Mouse (Mus musculus): ENCODE data around the gene Trpd52l3. TPM values are rescaled to one million over a fixed set of nuclear protein-coding genes. Genes with fewer than 3 reads are reported as not detected.
"Not testable (repeated sequence)": the region's sequence is repeated elsewhere in the genome, so short reads cannot be mapped to it uniquely, and the experiment has no call there.

Trpd52l3 gene
- polyA plus RNA-seq, 1 experiment from 2014 or later = not detected

GRCm38 (mm10) chr19:30000406-30001365 lies 2.9 kb upstream of the Trpd52l3 start:
- WGBS = 26% methylated on average over 12 of the region's 12 CpGs
- ATAC-seq (replicated peaks) = peak; percentile 69
- no peak overlapping the region; the same call in 1 of the 2 replicates for H3K4me3 ChIP-seq
- no peak overlapping the region for H3K9ac ChIP-seq (replicated peaks)
- H3K4me2 ChIP-seq (replicated peaks) = peak overlapping the region; percentile 15; the same call in 1 of the 2 replicates
- no peak overlapping the region for H3K27ac ChIP-seq (replicated peaks)
- peaks cover 12% of the 10 kb centered on the region for H3K4me1 ChIP-seq
- H3K9me3 ChIP-seq = no peaks in the 10 kb centered on the region
- H3K36me3 ChIP-seq = no peaks in the 10 kb centered on the region
- H3K27me3 ChIP-seq = no peaks in the 10 kb centered on the region

GRCm38 (mm10) chr19:30001550-30001949 lies 2.0 kb upstream of the Trpd52l3 start:
- H3K9me3 ChIP-seq = no peaks in the 10 kb centered on the region
- no peak for ATAC-seq (replicated peaks)
- no peaks in the 10 kb centered on the region for H3K36me3 ChIP-seq
- H3K4me3 ChIP-seq = no peak overlapping the region
- H3K4me1 ChIP-seq = peaks cover 12% of the 10 kb centered on the region
- no peaks in the 10 kb centered on the region for H3K27me3 ChIP-seq
- H3K4me2 ChIP-seq (replicated peaks) = no peak overlapping the region
- no peak overlapping the region for H3K9ac ChIP-seq (replicated peaks)
- no peak overlapping the region for H3K27ac ChIP-seq (replicated peaks)
- WGBS = 88% methylated on average over 6 of the region's 6 CpGs

- H3K36me3 ChIP-seq = no peaks in the 10 kb centered on the region
- H3K9ac ChIP-seq (replicated peaks) = no peak overlapping the region
- 69% methylated on average over 3 of the region's 3 CpGs for WGBS
- no peaks in the 10 kb centered on the region for H3K27me3 ChIP-seq
- H3K4me2 ChIP-seq (replicated peaks) = no peak overlapping the region
- H3K9me3 ChIP-seq = no peaks in the 10 kb centered on the region
- H3K4me3 ChIP-seq = no peak overlapping the region
- no peaks in the 10 kb centered on the region for H3K4me1 ChIP-seq
- no peak for ATAC-seq (replicated peaks)
- no peak overlapping the region for H3K27ac ChIP-seq (replicated peaks)
These were observed 2.8 kb downstream of the Trpd52l3 start for GRCm38 (mm10) chr19:30006371-30006770.

GRCm38 (mm10) chr19:30010520-30011296 lies 7.1 kb downstream of the Trpd52l3 start:
- Histone ChIP-seq H3K9me3 (no peaks in the 10 kb centered on the region), H3K27ac (replicated peaks) (no peak overlapping the region), H3K36me3 (no peaks in the 10 kb centered on the region), H3K4me2 (replicated peaks) (no peak overlapping the region), H3K4me3 (no peak overlapping the region), H3K4me1 (no peaks in the 10 kb centered on the region), H3K27me3 (no peaks in the 10 kb centered on the region), H3K9ac (replicated peaks) (no peak overlapping the region)
- 80% methylated on average over 13 of the region's 13 CpGs for WGBS
- ATAC-seq (replicated peaks) = no peak

GRCm38 (mm10) chr19:30014331-30014730 lies 10.7 kb downstream of the Trpd52l3 start:
- Histone ChIP-seq H3K4me2 (replicated peaks) (no peak overlapping the region), H3K27me3 (no peaks in the 10 kb centered on the region), H3K27ac (replicated peaks) (no peak overlapping the region), H3K4me3 (no peak overlapping the region), H3K4me1 (no peaks in the 10 kb centered on the region), H3K36me3 (no peaks in the 10 kb centered on the region), H3K9me3 (no peaks in the 10 kb centered on the region), H3K9ac (replicated peaks) (no peak overlapping the region)
- ATAC-seq (replicated peaks) = no peak
- WGBS = 85% methylated on average over 3 of the region's 3 CpGs

- Histone ChIP-seq H3K4me2 (replicated peaks) (no peak overlapping the region), H3K27me3 (no peaks in the 10 kb centered on the region), H3K36me3 (no peaks in the 10 kb centered on the region), H3K4me3 (no peak overlapping the region), H3K4me1 (no peaks in the 10 kb centered on the region), H3K27ac (replicated peaks) (no peak overlapping the region), H3K9me3 (no peaks in the 10 kb centered on the region), H3K9ac (replicated peaks) (no peak overlapping the region)
- no peak for ATAC-seq (replicated peaks)
- 75% methylated on average over 6 of the region's 6 CpGs for WGBS
These were observed 12.6 kb downstream of the Trpd52l3 start for GRCm38 (mm10) chr19:30016156-30016555.

GRCm38 (mm10) chr19:30023419-30023818 lies 19.8 kb downstream of the Trpd52l3 start:
- H3K4me2 ChIP-seq (replicated peaks); H3K27ac ChIP-seq (replicated peaks); H3K36me3 ChIP-seq; H3K4me1 ChIP-seq; H3K27me3 ChIP-seq; H3K9ac ChIP-seq (replicated peaks); H3K9me3 ChIP-seq; H3K4me3 ChIP-seq; ATAC-seq (replicated peaks): not testable (repeated sequence)
- 94% methylated on average over 10 of the region's 10 CpGs for WGBS

GRCm38 (mm10) chr19:30029002-30029710 lies 25.6 kb downstream of the Trpd52l3 start:
- Histone ChIP-seq H3K36me3 (no peaks in the 10 kb centered on the region), H3K4me2 (replicated peaks) (peak overlapping the region; percentile 64), H3K9me3 (no peaks in the 10 kb centered on the region), H3K27me3 (no peaks in the 10 kb centered on the region), H3K4me1 (peaks cover 33% of the 10 kb centered on the region), H3K9ac (replicated peaks) (no peak overlapping the region), H3K27ac (replicated peaks) (peak overlapping the region; percentile 93), H3K4me3 (peak overlapping the region; percentile 79)
- ATAC-seq (replicated peaks) = no peak
- WGBS = 28% methylated on average over 11 of the region's 11 CpGs

GRCm38 (mm10) chr19:30029894-30030635 lies 26.5 kb downstream of the Trpd52l3 start, which contains the start of gene Uhrf2:
Uhrf2 (plus strand) TSS chr19:30030513.
- Histone ChIP-seq H3K4me1 (peaks cover 40% of the 10 kb centered on the region), H3K27ac (replicated peaks) (peak within 1 kb of the TSS; percentile 93), H3K9me3 (no peaks in the 10 kb centered on the region), H3K27me3 (no peaks in the 10 kb centered on the region), H3K4me2 (replicated peaks) (peak within 1 kb of the TSS; percentile 64), H3K36me3 (no peaks in the 10 kb centered on the region), H3K4me3 (peak within 1 kb of the TSS; percentile 79), H3K9ac (replicated peaks) (peak within 1 kb of the TSS; percentile 96)
- ATAC-seq (replicated peaks) = peak; percentile 98
- WGBS = 2% methylated on average over 74 of the region's 74 CpGs

GRCm38 (mm10) chr19:30030636-30031467 lies 27.3 kb downstream of the Trpd52l3 start:
- Histone ChIP-seq H3K9ac (replicated peaks) (peak overlapping the region; percentile 96), H3K9me3 (no peaks in the 10 kb centered on the region), H3K4me3 (peak overlapping the region; percentile 79), H3K4me2 (replicated peaks) (peak overlapping the region; percentile 64), H3K4me1 (peaks cover 43% of the 10 kb centered on the region), H3K27ac (replicated peaks) (peak overlapping the region; percentile 93), H3K36me3 (no peaks in the 10 kb centered on the region), H3K27me3 (no peaks in the 10 kb centered on the region)
- no peak; the same call in none of the 2 replicates for ATAC-seq (replicated peaks)
- under 1% methylated on average over 79 of the region's 92 CpGs for WGBS
